Mouse (Mus musculus): ENCODE results near the gene Amigo1. TPM values are rescaled to one million over a fixed set of nuclear protein-coding genes. Genes with fewer than 3 reads are reported as not detected.

Gene Amigo1
- total RNA-seq (2015) (1.4 and 3.3 TPM in 2 replicates), total RNA-seq (2017) (1.4 and 2.2 TPM in 2 replicates)

GRCm38 (mm10) chr3:108186098-108187047, at the start of gene Amigo1:
Gene Amigo1 (plus strand): TSS chr3:108186335.
- peak; percentile 65 for ATAC-seq (ENCODE audit: poor library complexity, severe bottlenecking)

GRCm38 (mm10) chr3:108139113-108139512, 47.0 kb upstream of the Amigo1 start:
- no peak for ATAC-seq (ENCODE audit: poor library complexity, severe bottlenecking)

GRCm38 (mm10) chr3:108140786-108141185, 45.3 kb upstream of the Amigo1 start:
- peak; percentile 16; the same call in 1 of the 2 replicates for ATAC-seq (ENCODE audit: poor library complexity, severe bottlenecking)

GRCm38 (mm10) chr3:108145534-108146445, 40.3 kb upstream of the Amigo1 start, which contains the start of gene Gnai3:
Gene Gnai3 (minus strand): TSS chr3:108146146.
- peak; percentile 95 for ATAC-seq (ENCODE audit: poor library complexity, severe bottlenecking)

GRCm38 (mm10) chr3:108146671-108147070, 39.5 kb upstream of the Amigo1 start:
- no peak for ATAC-seq (ENCODE audit: poor library complexity, severe bottlenecking)

- peak; percentile 70 for ATAC-seq (ENCODE audit: poor library complexity, severe bottlenecking)
Measured at GRCm38 (mm10) chr3:108147386-108148235, 38.5 kb upstream of the Amigo1 start.

GRCm38 (mm10) chr3:108152290-108152689, 33.8 kb upstream of the Amigo1 start:
- ATAC-seq (ENCODE audit: poor library complexity, severe bottlenecking) = no peak

GRCm38 (mm10) chr3:108154656-108155055, 31.5 kb upstream of the Amigo1 start, which contains the start of gene Gpr61:
Gene Gpr61 (minus strand): TSS chr3:108154882.
- ATAC-seq (ENCODE audit: poor library complexity, severe bottlenecking) = no peak

GRCm38 (mm10) chr3:108158383-108159037, 27.6 kb upstream of the Amigo1 start:
- no peak for ATAC-seq (ENCODE audit: poor library complexity, severe bottlenecking)

- ATAC-seq (ENCODE audit: poor library complexity, severe bottlenecking) = no peak
Measured at GRCm38 (mm10) chr3:108164091-108164490, 22.0 kb upstream of the Amigo1 start.

GRCm38 (mm10) chr3:108164807-108165206, 21.3 kb upstream of the Amigo1 start:
- peak; percentile 99 for ATAC-seq (ENCODE audit: poor library complexity, severe bottlenecking)

GRCm38 (mm10) chr3:108165532-108166315, 20.4 kb upstream of the Amigo1 start:
- ATAC-seq (ENCODE audit: poor library complexity, severe bottlenecking) = no peak

GRCm38 (mm10) chr3:108166486-108167211, 19.5 kb upstream of the Amigo1 start:
- no peak for ATAC-seq (ENCODE audit: poor library complexity, severe bottlenecking)

- no peak for ATAC-seq (ENCODE audit: poor library complexity, severe bottlenecking)
Measured at GRCm38 (mm10) chr3:108167499-108167898, 18.6 kb upstream of the Amigo1 start.

- ATAC-seq (ENCODE audit: poor library complexity, severe bottlenecking) = no peak
Measured at GRCm38 (mm10) chr3:108169199-108169598, 16.9 kb upstream of the Amigo1 start.

- no peak for ATAC-seq (ENCODE audit: poor library complexity, severe bottlenecking)
Measured at GRCm38 (mm10) chr3:108174672-108175531, 11.2 kb upstream of the Amigo1 start.
